Mouse (Mus musculus) forebrain, embryonic 10.5 days (tissue): Measurements from ENCODE around the gene Tle2. TPM values are rescaled to one million over a fixed set of nuclear protein-coding genes. Genes with fewer than 3 reads are reported as not detected.
A peak's percentile ranks its signal among the peaks of the same experiment; 100 is the strongest.

Source experiments
- DNase-seq: peaks from one replicate; pipeline ENCODE4 v3.0.0-alpha.2; 2017; ENCODE audit warnings: low spot score; ENCODE audit errors: extremely low spot score
- H3K27ac ChIP-seq: fragments of 300-500 bp; sonication (generic); 2 replicates; pipeline ENCODE4 v1.5.1; 2016; ENCODE audit warnings: mild to moderate bottlenecking
- H3K27me3 ChIP-seq: fragments of 300-500 bp; sonication (generic); 2 replicates; pipeline ENCODE4 v1.6.1; 2016; ENCODE audit warnings: mild to moderate bottlenecking; ENCODE audit not compliant: poor library complexity, severe bottlenecking
- H3K36me3 ChIP-seq: fragments of 300-500 bp; sonication (generic); replicated peaks from 2 replicates; pipeline ENCODE4 v1.6.1; 2016; ENCODE audit warnings: mild to moderate bottlenecking, moderate library complexity
- H3K4me1 ChIP-seq: fragments of 300-500 bp; sonication (generic); 2 replicates; pipeline ENCODE4 v1.6.1; 2016
- H3K4me3 ChIP-seq: fragments of 300-500 bp; sonication (generic); 2 replicates; pipeline ENCODE4 v1.5.1; 2016; ENCODE audit warnings: mild to moderate bottlenecking, moderate library complexity
- H3K9me3 ChIP-seq: fragments of 300-500 bp; sonication (generic); 2 replicates; pipeline ENCODE4 v1.6.1; 2016; ENCODE audit warnings: mild to moderate bottlenecking, moderate library complexity
- WGBS: fragments of 180-500 bp; shearing (Covaris S2); methylation state at CpG from one replicate; pipeline ENCODE4 v1.1.7; 2016; 5-methylcytosine and 5-hydroxymethylcytosine counted together
- polyA plus RNA-seq: library from polyadenylated mRNA; unstranded; fragments of >200 nt; fragmentation: Nextera tagmentation; extraction: Ambion mirVana; gene quantifications from 2 replicates; pipeline ENCODE4 v1.2.1, GENCODE M21; 2016

Gene Tle2
- polyA plus RNA-seq, 1 experiment from 2014 or later: 4.3 TPM

DNA sequence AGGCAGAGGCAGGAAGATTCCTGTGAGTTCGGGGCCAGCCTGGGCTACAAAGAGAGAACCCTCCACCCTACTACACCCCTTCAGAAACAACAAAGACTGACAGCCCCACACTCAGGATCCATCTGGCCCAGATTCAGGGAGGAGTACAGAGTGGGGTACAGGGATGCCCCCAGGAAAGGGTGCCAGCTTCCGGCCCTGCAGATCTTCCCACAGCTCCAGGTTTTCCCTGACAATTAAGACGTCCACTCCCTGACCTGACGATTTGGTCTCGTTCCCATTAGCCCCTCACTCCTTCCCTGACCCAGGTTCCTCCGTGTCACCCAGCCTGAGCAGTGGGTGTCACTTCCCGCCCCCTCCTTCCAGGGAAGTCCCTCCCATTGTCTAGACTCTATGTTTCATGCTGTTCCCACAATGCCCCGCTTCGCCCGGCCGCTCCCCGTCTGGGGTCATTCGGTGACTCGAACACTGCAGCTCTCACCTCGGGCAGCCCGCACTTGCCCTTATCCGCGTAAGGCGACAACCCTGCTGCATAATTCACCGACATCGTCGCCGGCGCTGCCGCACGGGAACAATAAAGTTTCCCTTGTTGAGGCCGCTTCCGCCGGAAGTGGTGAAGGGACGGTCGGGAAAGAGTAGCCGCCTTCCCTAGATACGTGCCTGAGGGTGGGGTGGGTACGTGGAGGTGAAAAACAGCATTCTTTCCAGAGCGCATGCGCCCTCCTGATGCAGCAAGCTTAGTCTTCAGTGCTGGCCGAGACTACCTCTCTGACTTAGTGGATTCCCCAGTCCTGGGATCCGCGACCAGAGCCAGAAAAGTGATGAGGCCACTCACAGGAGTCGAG, 52.9 kb downstream of the Tle2 start, which contains the start of gene Sirt6:
Sirt6 (minus strand) TSS at position 804 of the 842 bp plus-strand sequence.
- DNase-seq: peak; percentile 92
- WGBS: 6% methylated on average over 40 of the region's 40 CpGs
- Histone ChIP-seq H3K27me3 (0 out of 2 replicates have a peak, but pooled peaks cover 6% of the 10 kb centered on the region), H3K4me3 (peak within 1 kb of the TSS; percentile 67), H3K4me1 (peaks cover 28% of the 10 kb centered on the region), H3K36me3 (peaks cover 40% of the 10 kb centered on the region), H3K27ac (peak within 1 kb of the TSS; percentile 91), H3K9me3 (no peaks in the 10 kb centered on the region)

DNA sequence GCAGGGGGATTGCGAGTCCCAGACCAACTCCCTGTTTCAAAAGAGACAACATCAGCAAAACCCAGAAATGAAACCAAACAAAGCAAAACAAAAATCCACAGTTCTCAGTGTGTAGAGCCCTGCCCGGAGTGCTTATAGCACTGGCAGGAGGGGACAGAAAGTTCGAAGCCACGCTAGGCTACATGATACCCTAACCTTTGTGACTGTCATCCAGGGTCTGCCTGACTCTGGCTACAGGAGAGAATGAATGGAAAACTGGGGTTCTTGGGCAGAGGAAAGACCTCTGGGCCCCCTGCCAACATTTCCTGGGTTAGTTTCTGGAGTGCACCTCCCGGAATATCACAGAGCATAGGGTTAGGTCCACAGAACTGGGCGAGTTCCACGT, 53.5 kb downstream of the Tle2 start:
- Histone ChIP-seq H3K27ac (peak overlapping the region; percentile 91), H3K9me3 (no peaks in the 10 kb centered on the region), H3K27me3 (0 out of 2 replicates have a peak, but pooled peaks cover 12% of the 10 kb centered on the region), H3K36me3 (peaks cover 34% of the 10 kb centered on the region), H3K4me1 (peaks cover 31% of the 10 kb centered on the region), H3K4me3 (peak overlapping the region; percentile 67)
- DNase-seq: no peak
- WGBS: 69% methylated on average over 7 of the region's 7 CpGs

DNA sequence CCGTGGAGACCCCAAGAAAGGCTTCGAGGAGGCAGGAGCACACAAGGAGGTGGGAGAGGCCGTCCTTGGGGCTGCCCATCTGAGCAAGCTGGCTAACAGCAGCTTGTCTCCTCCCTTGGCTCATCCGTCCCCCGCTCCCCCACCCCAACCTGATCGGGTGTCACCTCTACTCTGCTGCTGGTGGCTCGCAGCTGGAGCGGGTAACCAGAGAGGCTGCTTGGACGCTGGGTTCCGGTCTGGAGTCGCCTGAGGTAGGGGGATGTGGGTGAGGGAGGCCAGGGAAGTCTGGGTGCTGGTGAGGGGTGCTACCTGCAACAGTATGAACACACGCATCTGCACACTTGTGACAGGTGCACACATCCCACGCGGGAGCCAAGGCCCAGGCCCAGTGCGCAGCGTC, 54.0 kb downstream of the Tle2 start, which contains the start of gene Ankrd24:
Ankrd24 (plus strand) TSS at position 151 of the 400 bp plus-strand sequence.
- DNase-seq: no peak
- H3K4me3 ChIP-seq: peak within 1 kb of the TSS; percentile 67
- 0 out of 2 replicates have a peak, but pooled peaks cover 13% of the 10 kb centered on the region for H3K27me3 ChIP-seq
- H3K36me3 ChIP-seq: peaks cover 29% of the 10 kb centered on the region
- peaks cover 36% of the 10 kb centered on the region for H3K4me1 ChIP-seq
- no peaks in the 10 kb centered on the region for H3K9me3 ChIP-seq
- H3K27ac ChIP-seq: peak within 1 kb of the TSS; percentile 91
- 84% methylated on average over 16 of the region's 16 CpGs for WGBS

DNA sequence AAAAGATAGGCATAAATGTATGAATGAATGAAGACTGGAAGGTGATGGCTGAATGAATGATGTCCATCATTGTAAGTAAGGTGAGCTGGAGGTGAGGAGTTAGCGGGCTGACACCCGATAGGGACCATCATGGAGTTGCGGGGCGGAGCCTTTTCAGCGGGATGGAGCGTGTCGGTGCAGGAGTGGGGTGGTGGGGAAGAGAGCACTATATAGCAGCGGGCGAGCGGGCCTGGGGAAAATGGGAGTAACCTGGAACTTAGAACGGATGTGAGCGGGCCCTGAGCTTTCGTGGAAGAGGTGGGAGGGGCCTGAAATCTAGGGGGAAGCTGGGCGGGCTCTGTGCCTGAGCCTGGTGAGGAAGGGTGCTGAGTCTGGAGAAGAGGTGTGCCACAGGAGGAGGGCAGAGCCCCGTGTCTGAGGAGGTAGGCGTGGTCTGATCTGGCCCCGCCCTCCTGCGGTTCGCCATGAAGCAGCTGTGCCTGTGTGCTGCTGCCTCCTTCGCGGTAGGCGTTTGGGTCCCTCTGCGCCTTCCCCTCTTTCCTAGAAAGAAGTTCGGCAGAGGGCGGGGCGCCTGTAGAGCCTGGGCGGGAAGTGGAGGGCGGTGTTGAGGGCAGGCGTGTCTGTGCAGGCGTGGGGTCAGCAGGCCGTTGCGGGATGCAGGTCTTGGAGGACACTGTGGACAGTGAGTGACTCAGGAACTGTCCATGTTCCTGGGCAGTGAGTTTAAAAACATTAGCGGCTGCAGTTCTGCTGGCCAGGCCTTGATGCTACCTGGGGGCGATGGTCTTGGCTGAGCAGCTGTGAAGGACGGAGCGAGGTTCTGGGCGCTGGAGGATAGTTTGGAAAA, 59.1 kb downstream of the Tle2 start:
- DNase-seq: peak; percentile 85
- Histone ChIP-seq H3K27me3 (peaks cover 26% of the 10 kb centered on the region), H3K9me3 (no peaks in the 10 kb centered on the region), H3K36me3 (no peaks in the 10 kb centered on the region), H3K27ac (peak overlapping the region; percentile 83), H3K4me3 (peak overlapping the region; percentile 62), H3K4me1 (peaks cover 27% of the 10 kb centered on the region)
- 4% methylated on average over 37 of the region's 37 CpGs for WGBS

DNA sequence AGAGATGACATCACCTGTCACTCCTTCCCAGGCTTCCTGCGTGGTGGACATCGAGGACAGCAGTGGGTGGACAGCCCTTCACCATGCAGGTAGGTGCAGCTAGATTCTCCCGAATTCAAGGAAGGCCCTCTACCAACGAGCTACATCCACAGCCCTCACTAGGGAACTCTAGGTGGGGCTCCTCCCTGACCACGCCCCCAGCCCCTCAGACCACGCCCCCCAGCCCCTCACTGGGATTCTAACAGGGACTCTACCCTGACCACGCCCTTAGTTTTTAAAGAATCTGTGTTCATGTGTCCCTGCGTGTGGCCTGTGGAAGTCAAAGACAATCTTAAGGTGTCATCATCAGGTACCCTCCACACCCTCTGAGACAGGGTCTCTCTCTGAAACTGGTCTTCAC, 62.0 kb downstream of the Tle2 start:
- DNase-seq: no peak
- H3K27ac ChIP-seq: no peak overlapping the region
- no peaks in the 10 kb centered on the region for H3K9me3 ChIP-seq
- H3K4me3 ChIP-seq: no peak overlapping the region
- H3K4me1 ChIP-seq: peaks cover 29% of the 10 kb centered on the region
- peaks cover 21% of the 10 kb centered on the region for H3K27me3 ChIP-seq
- WGBS: 18% methylated on average over 8 of the region's 8 CpGs
- no peaks in the 10 kb centered on the region for H3K36me3 ChIP-seq

DNA sequence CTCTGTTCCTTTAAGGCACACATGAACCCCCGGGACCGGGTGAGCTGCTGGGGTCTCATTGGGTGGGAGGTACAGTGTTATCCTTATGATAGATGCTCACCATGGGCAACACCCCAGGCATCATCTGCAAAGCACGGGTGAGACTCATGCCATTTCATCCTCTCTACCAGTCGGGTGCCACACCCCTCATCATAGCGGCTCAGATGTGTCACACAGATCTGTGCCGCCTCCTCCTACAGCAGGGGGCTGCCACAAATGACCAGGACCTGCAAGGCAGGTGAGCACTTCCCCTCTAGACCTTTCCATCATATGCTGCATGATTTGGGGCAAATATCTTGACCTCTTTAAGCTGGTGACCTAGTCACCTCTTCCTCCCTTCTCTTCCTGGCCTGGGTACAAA, 63.7 kb downstream of the Tle2 start:
- DNase-seq: no peak
- H3K27ac ChIP-seq: no peak overlapping the region
- H3K4me3 ChIP-seq: no peak overlapping the region
- no peaks in the 10 kb centered on the region for H3K36me3 ChIP-seq
- WGBS: 75% methylated on average over 6 of the region's 6 CpGs
- no peaks in the 10 kb centered on the region for H3K9me3 ChIP-seq
- peaks cover 41% of the 10 kb centered on the region for H3K4me1 ChIP-seq
- H3K27me3 ChIP-seq: peaks cover 13% of the 10 kb centered on the region

Other genes starting within 250 kb of the Tle2 start
- 2.4 and 3.0 TPM in 2 replicates for gene Tbxa2r, start 245.8 kb upstream of the Tle2 start, polyA plus RNA-seq
- not detected in 2 replicates for gene Gipc3, start 231.3 kb upstream of the Tle2 start, polyA plus RNA-seq
- gene Hmg20b, start 224.1 kb upstream of the Tle2 start, polyA plus RNA-seq: 101 and 108 TPM in 2 replicates
- 6.7 and 7.5 TPM in 2 replicates for gene Mfsd12, start 217.1 kb upstream of the Tle2 start, polyA plus RNA-seq
- 0.35 and 0.52 TPM in 2 replicates for gene 4930404N11Rik, start 208.7 kb upstream of the Tle2 start, polyA plus RNA-seq
- 135 and 139 TPM in 2 replicates for gene Fzr1, start 196.0 kb upstream of the Tle2 start, polyA plus RNA-seq
- gene Dohh, start 190.1 kb upstream of the Tle2 start, polyA plus RNA-seq: 96.8 and 97.9 TPM in 2 replicates
- gene Gm48551, start 190.1 kb upstream of the Tle2 start, polyA plus RNA-seq: 2.6 and 3.1 TPM in 2 replicates
- 0.78 and 1.4 TPM in 2 replicates for gene Gm48552, start 185.6 kb upstream of the Tle2 start, polyA plus RNA-seq
- 1.6 and 1.9 TPM in 2 replicates for gene Smim24, start 181.5 kb upstream of the Tle2 start, polyA plus RNA-seq
- 7.3 and 8.6 TPM in 2 replicates for gene Nfic, start 118.9 kb upstream of the Tle2 start, polyA plus RNA-seq
- gene Celf5, start 91.9 kb upstream of the Tle2 start, polyA plus RNA-seq: 3.1 and 5.6 TPM in 2 replicates
- 88.2 and 90.4 TPM in 2 replicates for gene Ncln, start 78.2 kb upstream of the Tle2 start, polyA plus RNA-seq
- gene S1pr4, start 74.4 kb upstream of the Tle2 start, polyA plus RNA-seq: 0.32 and 0.33 TPM in 2 replicates
- 0.84 and 1.1 TPM in 2 replicates for gene Gna15, start 50.3 kb upstream of the Tle2 start, polyA plus RNA-seq
- gene Gna11, start 29.4 kb upstream of the Tle2 start, polyA plus RNA-seq: 73.4 and 77.2 TPM in 2 replicates
- gene Aes, start 15.1 kb upstream of the Tle2 start, polyA plus RNA-seq: 276 and 283 TPM in 2 replicates
- 2.8 and 3.1 TPM in 2 replicates for gene Tle6, start 26.5 kb downstream of the Tle2 start, polyA plus RNA-seq
- 1.6 and 2.1 TPM in 2 replicates for gene BC025920, start 31.7 kb downstream of the Tle2 start, polyA plus RNA-seq
- gene Sirt6, start 53.2 kb downstream of the Tle2 start, polyA plus RNA-seq: 52.5 and 55.1 TPM in 2 replicates
- 4.8 and 5.8 TPM in 2 replicates for gene Ankrd24, start 54.0 kb downstream of the Tle2 start, polyA plus RNA-seq
- gene Gm10778, start 74.5 kb downstream of the Tle2 start, polyA plus RNA-seq: 4.5 and 6.1 TPM in 2 replicates
- 16.8 and 17.3 TPM in 2 replicates for gene Zfp433, start 130.3 kb downstream of the Tle2 start, polyA plus RNA-seq
- 10.2 and 11.6 TPM in 2 replicates for gene Gm3055, start 196.6 kb downstream of the Tle2 start, polyA plus RNA-seq
- gene Gm4767, start 237.6 kb downstream of the Tle2 start, polyA plus RNA-seq: 3.1 and 3.4 TPM in 2 replicates